Mouse (Mus musculus) thymus, postnatal 4 days (tissue): ENCODE measurements around the gene Jakmip3.

ENCODE experiments used
- DNase-seq: peaks from one replicate; pipeline ENCODE4 v3.0.0; 2021

The Jakmip3 gene

GRCm38 (mm10) chr7:138940612-138941461, at the start of gene Jakmip3:
TSS of gene Jakmip3 (plus strand) at chr7:138940730.
- peak; percentile 11 for DNase-seq

GRCm38 (mm10) chr7:138898122-138898521, 42.4 kb upstream of the Jakmip3 start:
- DNase-seq: no peak

GRCm38 (mm10) chr7:138898743-138899142, 41.8 kb upstream of the Jakmip3 start:
- DNase-seq: no peak

- no peak for DNase-seq
Measured at GRCm38 (mm10) chr7:138903886-138904435, 36.6 kb upstream of the Jakmip3 start.

GRCm38 (mm10) chr7:138906441-138906840, 34.1 kb upstream of the Jakmip3 start:
- no peak for DNase-seq

- DNase-seq: no peak
Measured at GRCm38 (mm10) chr7:138907043-138907442, 33.5 kb upstream of the Jakmip3 start.

- DNase-seq: no peak
Measured at GRCm38 (mm10) chr7:138907976-138908375, 32.6 kb upstream of the Jakmip3 start.

- DNase-seq: no peak
Measured at GRCm38 (mm10) chr7:138908768-138909276, 31.7 kb upstream of the Jakmip3 start.

GRCm38 (mm10) chr7:138909277-138910192, 31.0 kb upstream of the Jakmip3 start, which contains the start of gene Bnip3:
TSS of gene Bnip3 (minus strand) at chr7:138909519.
- DNase-seq: peak; percentile 93

GRCm38 (mm10) chr7:138910193-138910562, 30.4 kb upstream of the Jakmip3 start:
- no peak for DNase-seq

- DNase-seq: no peak
Measured at GRCm38 (mm10) chr7:138913616-138914015, 26.9 kb upstream of the Jakmip3 start.

GRCm38 (mm10) chr7:138919156-138919944, 21.2 kb upstream of the Jakmip3 start:
- DNase-seq: peak; percentile 24

- DNase-seq: no peak
Measured at GRCm38 (mm10) chr7:138921611-138922010, 18.9 kb upstream of the Jakmip3 start.

- peak; percentile 48 for DNase-seq
Measured at GRCm38 (mm10) chr7:138923756-138924425, 16.6 kb upstream of the Jakmip3 start.

GRCm38 (mm10) chr7:138928456-138928855, 12.1 kb upstream of the Jakmip3 start:
- no peak for DNase-seq

GRCm38 (mm10) chr7:138934523-138934922, 6.0 kb upstream of the Jakmip3 start:
- no peak for DNase-seq

GRCm38 (mm10) chr7:138938991-138939390, 1.5 kb upstream of the Jakmip3 start:
- DNase-seq: no peak

GRCm38 (mm10) chr7:138940256-138940611, 296 bp upstream of the Jakmip3 start:
- no peak for DNase-seq

- no peak for DNase-seq
Measured at GRCm38 (mm10) chr7:138941571-138941970, 1.0 kb downstream of the Jakmip3 start.

GRCm38 (mm10) chr7:138942301-138942700, 1.8 kb downstream of the Jakmip3 start:
- DNase-seq: no peak

- DNase-seq: no peak
Measured at GRCm38 (mm10) chr7:138945668-138946067, 5.1 kb downstream of the Jakmip3 start.

GRCm38 (mm10) chr7:138947741-138948140, 7.2 kb downstream of the Jakmip3 start:
- no peak for DNase-seq
